Mouse (Mus musculus): ENCODE data around the gene Kmt2d. TPM values are rescaled to one million over a fixed set of nuclear protein-coding genes. Genes with fewer than 3 reads are reported as not detected.

The Kmt2d gene
- polyA plus RNA-seq, 1 experiment from 2014 or later = 3.6 TPM

DNA sequence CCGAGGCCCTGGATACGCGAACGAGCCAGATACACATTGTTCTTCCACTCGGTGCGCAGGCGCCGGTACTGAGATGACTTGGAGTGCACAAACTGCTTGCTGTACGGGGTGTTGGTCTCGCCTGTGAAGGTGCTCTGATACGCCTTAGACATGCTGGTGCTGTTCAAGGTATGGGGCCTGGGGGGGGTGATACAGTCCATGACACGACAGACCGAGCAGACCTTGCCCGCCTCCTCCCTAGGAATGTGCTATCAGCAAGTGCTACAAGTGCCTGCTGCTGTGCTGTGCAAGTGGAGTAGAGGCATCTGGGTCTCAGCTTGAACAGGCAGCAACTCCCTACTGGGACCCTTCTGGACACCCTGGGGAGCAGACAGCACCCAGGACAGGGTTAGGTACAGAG is 35.7 kb downstream of the Kmt2d start:
- peaks cover 22% of the 10 kb centered on the region for H3K4me1 ChIP-seq (ENCODE audit: insufficient read depth)
- DNase-seq (no peak), ATAC-seq (no peak)
- H3K36me3 ChIP-seq (replicated peaks; ENCODE audit: insufficient read depth, low read length) = peaks cover 69% of the 10 kb centered on the region
- H3K27me3 ChIP-seq (ENCODE audit: insufficient read depth, low read length) = no peaks in the 10 kb centered on the region
- no peak for TF ChIP-seq CTCF (IDR thresholded peaks at IDR 0.05; ENCODE audit: low read depth)
- TF ChIP-seq EP300 (IDR thresholded peaks at IDR 0.05; ENCODE audit: low read depth) = no peak
- no peak overlapping the region for H3K4me2 ChIP-seq (ENCODE audit: low read depth, low read length)
- H3K9ac ChIP-seq (replicated peaks) = no peak overlapping the region
- H3K4me3 ChIP-seq (ENCODE audit: low read depth, low read length) = no peak overlapping the region
- no peaks in the 10 kb centered on the region for H3K9me3 ChIP-seq (ENCODE audit: low read length)
- H3K27ac ChIP-seq (ENCODE audit: low read depth) = no peak overlapping the region
- 91% methylated on average over 14 of the region's 14 CpGs for WGBS (ENCODE audit: insufficient replicate concordance)

DNA sequence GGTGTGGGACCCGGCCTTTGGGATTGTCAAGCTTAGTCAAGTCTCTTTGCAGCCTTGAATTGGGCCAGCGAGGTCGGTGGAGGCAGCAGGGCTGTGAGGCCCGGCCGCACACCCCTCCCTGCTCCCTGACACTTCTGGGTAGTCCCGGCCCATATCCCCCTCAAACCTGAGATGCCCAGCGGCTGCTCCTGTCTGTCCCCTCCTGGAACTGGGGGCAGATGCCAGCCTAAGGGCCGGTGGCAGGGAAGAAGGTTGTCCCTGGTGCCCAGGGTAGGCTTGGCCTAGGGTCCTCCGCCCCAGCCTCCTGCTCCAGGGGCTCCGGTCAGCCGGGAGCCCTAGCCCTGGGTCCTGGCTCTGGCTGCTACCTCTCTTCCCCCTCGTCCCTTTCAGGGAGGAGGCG is 36.9 kb downstream of the Kmt2d start:
- H3K36me3 ChIP-seq (replicated peaks; ENCODE audit: insufficient read depth, low read length) = peaks cover 59% of the 10 kb centered on the region
- H3K27ac ChIP-seq (ENCODE audit: low read depth) = no peak overlapping the region
- DNase-seq (no peak), ATAC-seq (no peak)
- 85% methylated on average over 13 of the region's 13 CpGs for WGBS (ENCODE audit: insufficient replicate concordance)
- no peak overlapping the region for H3K9ac ChIP-seq (replicated peaks)
- no peak overlapping the region for H3K4me3 ChIP-seq (ENCODE audit: low read depth, low read length)
- peaks cover 31% of the 10 kb centered on the region for H3K4me1 ChIP-seq (ENCODE audit: insufficient read depth)
- TF ChIP-seq CTCF (IDR thresholded peaks at IDR 0.05; ENCODE audit: low read depth) (no peak), EP300 (IDR thresholded peaks at IDR 0.05; ENCODE audit: low read depth) (no peak)
- no peaks in the 10 kb centered on the region for H3K9me3 ChIP-seq (ENCODE audit: low read length)
- no peaks in the 10 kb centered on the region for H3K27me3 ChIP-seq (ENCODE audit: insufficient read depth, low read length)
- H3K4me2 ChIP-seq (ENCODE audit: low read depth, low read length) = no peak overlapping the region

DNA sequence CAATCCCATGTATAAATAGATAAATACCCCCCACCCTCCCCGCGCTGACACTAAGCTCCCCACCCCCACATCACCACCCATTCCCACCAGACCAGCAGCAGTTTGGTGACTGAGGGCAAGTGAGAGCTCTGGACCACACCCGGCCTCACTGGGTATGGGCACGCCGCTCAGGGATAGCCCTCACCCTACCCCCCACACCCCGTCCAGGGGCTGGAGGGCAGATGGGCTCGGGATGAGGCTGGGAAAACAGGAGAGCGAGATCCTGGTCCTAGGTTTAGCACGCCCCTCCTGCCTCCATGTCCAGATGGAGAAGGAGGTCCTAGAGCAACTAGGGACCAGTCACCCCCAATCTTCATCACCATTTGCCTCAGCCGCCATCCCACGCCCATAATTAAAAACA is 37.7 kb downstream of the Kmt2d start:
- 80% methylated on average over 11 of the region's 11 CpGs for WGBS (ENCODE audit: insufficient replicate concordance)
- Histone ChIP-seq H3K4me3 (ENCODE audit: low read depth, low read length) (no peak overlapping the region), H3K36me3 (replicated peaks; ENCODE audit: insufficient read depth, low read length) (peaks cover 53% of the 10 kb centered on the region), H3K27me3 (ENCODE audit: insufficient read depth, low read length) (no peaks in the 10 kb centered on the region), H3K4me2 (ENCODE audit: low read depth, low read length) (no peak overlapping the region; the same call in 1 of the 2 replicates), H3K27ac (ENCODE audit: low read depth) (peak overlapping the region; percentile 99; the same call in 1 of the 2 replicates), H3K4me1 (ENCODE audit: insufficient read depth) (peaks cover 35% of the 10 kb centered on the region), H3K9ac (replicated peaks) (no peak overlapping the region; the same call in 1 of the 2 replicates), H3K9me3 (ENCODE audit: low read length) (no peaks in the 10 kb centered on the region)
- no peak for TF ChIP-seq EP300 (IDR thresholded peaks at IDR 0.05; ENCODE audit: low read depth)
- no peak for TF ChIP-seq CTCF (IDR thresholded peaks at IDR 0.05; ENCODE audit: low read depth)
- no peak for DNase-seq
- ATAC-seq = no peak

DNA sequence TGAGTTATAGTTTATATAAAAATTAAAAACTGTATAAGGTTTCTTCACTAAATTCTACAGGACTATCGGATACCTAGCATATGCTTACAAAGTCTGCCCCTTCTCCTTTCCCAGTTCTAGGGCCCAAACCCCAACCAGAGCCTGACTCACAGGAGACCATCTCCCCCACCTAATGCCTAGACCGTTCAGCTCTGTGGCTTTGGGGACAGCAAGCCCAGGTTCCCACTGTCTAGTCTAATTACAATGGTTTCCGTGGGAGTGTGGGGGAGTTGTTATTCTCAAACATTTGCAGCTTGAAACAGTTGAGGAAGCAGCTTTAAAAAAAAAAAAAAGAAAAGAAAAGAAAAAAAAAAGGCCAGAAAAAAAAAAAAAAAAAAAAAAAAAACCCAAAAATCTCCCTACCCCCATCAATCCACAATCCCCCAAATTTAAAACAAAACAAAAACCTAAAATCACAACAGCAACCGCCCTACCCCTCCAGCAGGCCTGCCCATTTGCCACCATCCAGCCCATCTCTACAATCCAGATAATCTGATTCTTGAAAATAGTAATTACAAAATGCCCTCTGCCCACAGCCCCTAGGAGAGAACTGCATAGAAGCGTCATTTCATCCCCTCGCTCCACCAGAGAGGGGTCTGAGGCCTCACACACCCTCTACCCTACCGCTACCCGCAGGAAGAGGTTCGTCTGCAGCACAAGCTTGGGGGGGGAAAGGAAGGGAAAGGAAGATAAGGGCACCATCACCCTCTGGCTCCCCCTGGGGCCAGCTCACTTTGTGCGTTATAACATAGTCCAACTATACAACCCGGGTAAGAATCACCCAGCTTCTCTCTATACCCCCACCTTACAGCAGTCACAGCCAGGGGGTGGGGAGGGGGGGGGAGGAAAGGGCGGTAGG is 38.6 kb downstream of the Kmt2d start:
- peaks cover 41% of the 10 kb centered on the region for H3K4me1 ChIP-seq (ENCODE audit: insufficient read depth)
- peaks cover 50% of the 10 kb centered on the region for H3K36me3 ChIP-seq (replicated peaks; ENCODE audit: insufficient read depth, low read length)
- no peaks in the 10 kb centered on the region for H3K27me3 ChIP-seq (ENCODE audit: insufficient read depth, low read length)
- WGBS (ENCODE audit: insufficient replicate concordance) = 31% methylated on average over 12 of the region's 12 CpGs
- TF ChIP-seq EP300 (IDR thresholded peaks at IDR 0.05; ENCODE audit: low read depth) (no peak), CTCF (IDR thresholded peaks at IDR 0.05; ENCODE audit: low read depth) (peak; percentile 62)
- H3K4me3 ChIP-seq (ENCODE audit: low read depth, low read length) = peak overlapping the region; percentile 93
- no peaks in the 10 kb centered on the region for H3K9me3 ChIP-seq (ENCODE audit: low read length)
- H3K4me2 ChIP-seq (ENCODE audit: low read depth, low read length) = peak overlapping the region; percentile 82
- peak; percentile 69 for DNase-seq
- peak overlapping the region; percentile 41; the same call in 1 of the 2 replicates for H3K9ac ChIP-seq (replicated peaks)
- ATAC-seq = no peak
- H3K27ac ChIP-seq (ENCODE audit: low read depth) = peak overlapping the region; percentile 99

DNA sequence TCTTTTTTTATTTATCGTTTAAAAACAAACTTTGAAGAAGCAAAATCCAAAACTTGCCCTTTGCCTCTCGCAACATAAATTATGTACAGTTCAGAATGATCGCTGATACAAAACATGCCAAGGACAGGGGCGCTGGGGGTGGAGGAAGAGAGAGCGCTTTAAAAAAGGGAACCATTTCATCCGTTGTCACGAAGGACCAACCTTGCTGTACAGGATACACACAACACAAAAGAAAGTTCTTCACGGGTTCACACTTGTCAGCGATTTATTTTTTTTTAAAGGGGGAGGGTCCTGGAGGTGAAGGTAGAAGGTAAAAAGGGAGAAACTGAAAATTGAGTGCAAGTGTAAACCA is 39.3 kb downstream of the Kmt2d start:
- Histone ChIP-seq H3K27ac (ENCODE audit: low read depth) (peak overlapping the region; percentile 99), H3K9ac (replicated peaks) (peak overlapping the region; percentile 90), H3K4me3 (ENCODE audit: low read depth, low read length) (peak overlapping the region; percentile 93), H3K9me3 (ENCODE audit: low read length) (no peaks in the 10 kb centered on the region), H3K4me2 (ENCODE audit: low read depth, low read length) (peak overlapping the region; percentile 82), H3K36me3 (replicated peaks; ENCODE audit: insufficient read depth, low read length) (peaks cover 43% of the 10 kb centered on the region), H3K27me3 (ENCODE audit: insufficient read depth, low read length) (no peaks in the 10 kb centered on the region), H3K4me1 (ENCODE audit: insufficient read depth) (peaks cover 42% of the 10 kb centered on the region)
- no peak for TF ChIP-seq EP300 (IDR thresholded peaks at IDR 0.05; ENCODE audit: low read depth)
- no peak for TF ChIP-seq CTCF (IDR thresholded peaks at IDR 0.05; ENCODE audit: low read depth)
- peak; percentile 39 for ATAC-seq
- WGBS (ENCODE audit: insufficient replicate concordance) = 7% methylated on average over 9 of the region's 9 CpGs
- no peak for DNase-seq

DNA sequence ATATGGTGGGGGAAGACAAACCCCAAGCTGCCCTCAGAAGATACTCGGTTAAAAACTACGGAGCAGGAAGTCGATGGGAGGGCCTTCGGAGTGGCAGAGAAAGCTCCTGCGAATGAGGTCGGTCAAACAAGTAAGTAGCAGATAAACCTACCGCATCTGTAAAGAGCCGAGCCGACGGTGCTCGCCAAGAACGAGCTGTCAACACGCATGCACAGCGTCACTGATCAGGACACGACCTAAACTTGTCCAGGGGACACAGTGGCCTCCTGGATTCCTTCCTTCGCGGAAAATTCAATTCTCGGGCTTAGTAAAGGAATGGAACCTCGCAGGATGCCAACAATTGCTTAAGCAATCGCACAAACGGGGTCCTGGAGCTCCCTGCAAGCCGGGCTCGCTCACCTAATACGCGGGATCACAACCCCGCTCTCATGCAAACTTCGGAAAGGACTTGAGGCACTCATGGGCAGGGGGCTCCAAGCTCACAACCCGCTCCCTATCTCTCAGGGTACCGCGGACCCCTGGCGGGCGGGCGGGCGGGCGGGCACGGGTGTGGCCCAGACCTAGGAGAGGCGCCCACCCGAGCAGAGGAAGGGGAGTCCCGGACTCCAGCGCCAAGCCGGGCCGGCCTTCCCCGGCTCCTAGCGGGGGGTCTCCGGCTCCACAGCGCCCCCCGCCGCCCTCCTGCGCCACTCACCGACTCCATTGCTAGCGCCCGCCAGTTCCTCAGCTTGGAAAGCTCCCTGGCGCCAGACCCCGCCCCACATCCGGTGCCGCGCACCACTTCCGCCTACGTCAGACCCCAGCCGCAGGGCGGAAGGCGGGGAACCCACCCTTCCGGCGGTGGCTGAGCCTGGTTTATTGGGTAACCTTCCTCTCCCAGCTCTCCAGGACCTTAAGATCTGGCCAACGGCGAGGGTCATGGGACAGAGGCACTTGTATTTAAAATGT is 40.0 kb downstream of the Kmt2d start, which contains the start of gene Prkag1:
Gene Prkag1, minus strand, starts transcription at position 786 of the 948 bp plus-strand sequence.
- Histone ChIP-seq H3K4me3 (ENCODE audit: low read depth, low read length) (peak within 1 kb of the TSS; percentile 93), H3K9me3 (ENCODE audit: low read length) (no peaks in the 10 kb centered on the region), H3K36me3 (replicated peaks; ENCODE audit: insufficient read depth, low read length) (peaks cover 39% of the 10 kb centered on the region), H3K9ac (replicated peaks) (peak within 1 kb of the TSS; percentile 90), H3K27ac (ENCODE audit: low read depth) (peak within 1 kb of the TSS; percentile 99), H3K27me3 (ENCODE audit: insufficient read depth, low read length) (no peaks in the 10 kb centered on the region), H3K4me2 (ENCODE audit: low read depth, low read length) (peak within 1 kb of the TSS; percentile 82), H3K4me1 (ENCODE audit: insufficient read depth) (peaks cover 42% of the 10 kb centered on the region)
- ATAC-seq = peak; percentile 93
- peak; percentile 98 for DNase-seq
- TF ChIP-seq EP300 (IDR thresholded peaks at IDR 0.05; ENCODE audit: low read depth) (peak; percentile 77), CTCF (IDR thresholded peaks at IDR 0.05; ENCODE audit: low read depth) (peak; percentile 70)
- under 1% methylated on average over 59 of the region's 66 CpGs for WGBS (ENCODE audit: insufficient replicate concordance)
